In genomic region chr16:72808351-72808750, GRCm38 (mm10) we compare ENCODE assay signal across 10 mouse cellular contexts.
DNase-seq lines count a peak whose midpoint lies in the region; ATAC-seq and TF ChIP-seq lines count a peak whose summit lies in the region.
"Had no signal": no experiment of that assay in that cellular context is flagged by ENCODE, and none has a peak within 500 bp of the region (broad histone marks: within the 10 kb centered on the region; RNA-seq: fewer than 3 reads in every experiment).

No protein-coding gene starts in this region.

- no peak for ATAC-seq in forebrain, embryonic 16.5 days
- ATAC-seq in limb, embryonic 13.5 days (ENCODE audit: low FRiP score, low read depth), result peak; percentile 48
- ATAC-seq: activated CD4-positive, CD25-positive, alpha-beta regulatory T cell, adult 4 months had no signal

- H3K4me1 ChIP-seq in forebrain, embryonic 10.5 days, result peaks cover 54% of the 10 kb centered on the region
- no peaks in the 10 kb centered on the region for H3K4me1 ChIP-seq in forebrain, embryonic 16.5 days (replicated peaks; ENCODE audit: control insufficient read depth, insufficient read depth, low read length)
- H3K4me1 ChIP-seq in limb, embryonic 13.5 days, result peaks cover 35% of the 10 kb centered on the region
- H3K4me1 ChIP-seq in cerebellum, adult 2 months (ENCODE audit: control insufficient read depth, insufficient read depth, low read length), result no peaks in the 10 kb centered on the region; the same call in 1 of the 2 replicates

- no peak for TF ChIP-seq CTCF in cerebellum, adult 2 months (IDR thresholded peaks at IDR 0.05; ENCODE audit: borderline replicate concordance, insufficient read depth, low read depth, low read length)

- no peaks in the 10 kb centered on the region; the same call in 1 of the 2 replicates for H3K9me3 ChIP-seq in forebrain, embryonic 10.5 days
- no peaks in the 10 kb centered on the region for H3K9me3 ChIP-seq in forebrain, embryonic 16.5 days (ENCODE audit: control insufficient read depth, low read length)
- no peaks in the 10 kb centered on the region for H3K9me3 ChIP-seq in limb, embryonic 13.5 days

- 56% methylated on average over 10 of the region's 10 CpGs for WGBS in forebrain, embryonic 10.5 days
- 76% methylated on average over 10 of the region's 10 CpGs for WGBS in forebrain, embryonic 16.5 days
- WGBS in limb, embryonic 13.5 days, result 18% methylated on average over 10 of the region's 10 CpGs
- WGBS in cerebellum, adult 2 months, result 82% methylated on average over 10 of the region's 10 CpGs

- H3K27me3 ChIP-seq in forebrain, embryonic 10.5 days (ENCODE audit: poor library complexity, severe bottlenecking), result no peaks in the 10 kb centered on the region
- H3K27me3 ChIP-seq in forebrain, embryonic 16.5 days (replicated peaks; ENCODE audit: control insufficient read depth, insufficient read depth, low read length), result no peaks in the 10 kb centered on the region
- H3K27me3 ChIP-seq in limb, embryonic 13.5 days, result no peaks in the 10 kb centered on the region
- H3K27me3 ChIP-seq in cerebellum, adult 2 months (ENCODE audit: control insufficient read depth, insufficient read depth, low read length), result no peaks in the 10 kb centered on the region

- TF ChIP-seq POLR2A in cerebellum, adult 2 months (IDR thresholded peaks at IDR 0.05; ENCODE audit: borderline replicate concordance, insufficient read depth, low read length), result no peak

- H3K4me3 ChIP-seq in forebrain, embryonic 10.5 days, result no peak overlapping the region
- H3K4me3 ChIP-seq in forebrain, embryonic 16.5 days (replicated peaks; ENCODE audit: low read length), result no peak overlapping the region
- H3K4me3 ChIP-seq in limb, embryonic 13.5 days, result no peak overlapping the region
- H3K4me3 ChIP-seq in cerebellum, adult 2 months (replicated peaks; ENCODE audit: insufficient read depth, low read depth, low read length), result no peak overlapping the region

- H3K9ac ChIP-seq in forebrain, embryonic 16.5 days (replicated peaks; ENCODE audit: low read depth, low read length), result no peak overlapping the region
- H3K9ac ChIP-seq in limb, embryonic 13.5 days, result peak overlapping the region; percentile 55; the same call in 1 of the 2 replicates

- no peaks in the 10 kb centered on the region for H3K36me3 ChIP-seq in forebrain, embryonic 10.5 days (replicated peaks)
- no peaks in the 10 kb centered on the region for H3K36me3 ChIP-seq in forebrain, embryonic 16.5 days (ENCODE audit: control insufficient read depth, insufficient read depth)
- peaks cover 7% of the 10 kb centered on the region; the same call in 1 of the 2 replicates for H3K36me3 ChIP-seq in limb, embryonic 13.5 days

- H3K27ac ChIP-seq in forebrain, embryonic 10.5 days, result 0 out of 2 replicates have a peak overlapping the region, but pooled peaks have one; percentile 40
- H3K27ac ChIP-seq in forebrain, embryonic 16.5 days (ENCODE audit: low read length), result no peak overlapping the region
- H3K27ac ChIP-seq in limb, embryonic 13.5 days, result no peak overlapping the region
- H3K27ac ChIP-seq in cerebellum, adult 2 months (ENCODE audit: insufficient read depth, low read length), result no peak overlapping the region

- DNase-seq in forebrain, embryonic 10.5 days (ENCODE audit: extremely low spot score, low spot score), result no peak
- peak; percentile 8 for DNase-seq in urinary bladder, postnatal 25 days (ENCODE audit: low spot score)
- DNase-seq in urinary bladder, adult 2 months (ENCODE audit: low spot score), result no peak
- DNase-seq in testis, postnatal 14 days (ENCODE audit: low spot score), result no peak
- no peak for DNase-seq in cerebellum, adult 2 months
- no peak for DNase-seq in cerebellum, adult 18-20 months
- DNase-seq: B cell, adult 2 months had no signal

- H3K4me2 ChIP-seq in forebrain, embryonic 16.5 days (ENCODE audit: low read length), result no peak overlapping the region
- H3K4me2 ChIP-seq in limb, embryonic 13.5 days (replicated peaks), result peak overlapping the region; percentile 55
